Mouse (Mus musculus) heart, embryonic 13.5 days (tissue): ENCODE results near the gene Sspo. TPM values are rescaled to one million over a fixed set of nuclear protein-coding genes. Genes with fewer than 3 reads are reported as not detected.
A peak's percentile ranks its signal among the peaks of the same experiment; 100 is the strongest.

Experiments used
- ATAC-seq: fragments of 200-750 bp; cut with Nextera tagmentation; 2 replicates; pipeline ENCODE4 v1.8.0; 2017; ENCODE audit warnings: moderate TSS enrichment; ENCODE audit not compliant: insufficient number of reproducible peaks, low FRiP score, low TSS enrichment; ENCODE audit errors: extremely low read depth
- H3K27ac ChIP-seq: fragments of 300-500 bp; sonication (generic); replicated peaks from 2 replicates; pipeline ENCODE4 v1.5.1; 2015; ENCODE audit warnings: moderate library complexity, mild to moderate bottlenecking, inconsistent platforms
- H3K27me3 ChIP-seq: fragments of 300-500 bp; sonication (generic); replicated peaks from 2 replicates; pipeline ENCODE4 v1.6.1; 2015; ENCODE audit warnings: mild to moderate bottlenecking, inconsistent platforms
- H3K36me3 ChIP-seq: fragments of 300-500 bp; sonication (generic); 2 replicates; pipeline ENCODE4 v1.6.1; 2015; ENCODE audit warnings: mild to moderate bottlenecking, inconsistent platforms
- H3K4me1 ChIP-seq: fragments of 300-500 bp; sonication (generic); 2 replicates; pipeline ENCODE4 v1.6.1; 2015; ENCODE audit warnings: inconsistent platforms
- H3K4me2 ChIP-seq: fragments of 300-500 bp; sonication (generic); 2 replicates; pipeline ENCODE4 v1.6.1; 2015; ENCODE audit warnings: inconsistent platforms, mild to moderate bottlenecking, moderate library complexity
- H3K4me3 ChIP-seq: fragments of 300-500 bp; sonication (generic); 2 replicates; pipeline ENCODE4 v1.5.1; 2015; ENCODE audit warnings: moderate library complexity, mild to moderate bottlenecking, inconsistent platforms
- H3K9ac ChIP-seq: fragments of 300-500 bp; sonication (generic); 2 replicates; pipeline ENCODE4 v1.6.1; 2015; ENCODE audit warnings: inconsistent platforms, mild to moderate bottlenecking, moderate library complexity
- H3K9me3 ChIP-seq: fragments of 300-500 bp; sonication (generic); 2 replicates; pipeline ENCODE4 v1.6.1; 2016; ENCODE audit warnings: inconsistent platforms
- WGBS: fragments of 180-500 bp; shearing (Covaris S2); methylation state at CpG from one replicate; pipeline ENCODE4 v1.1.7; 2015; ENCODE audit warnings: mixed read lengths; 5-methylcytosine and 5-hydroxymethylcytosine counted together
- polyA plus RNA-seq: library from polyadenylated mRNA; unstranded; fragments of >200 nt; fragmentation: Nextera tagmentation; extraction: Ambion mirVana; gene quantifications from 2 replicates; pipeline ENCODE4 v1.2.1, GENCODE M21; 2015

The Sspo gene
- polyA plus RNA-seq, 1 experiment from 2014 or later = 0.27 TPM

- H3K4me2 ChIP-seq = peak overlapping the region; percentile 62
- H3K4me1 ChIP-seq = peaks cover 79% of the 10 kb centered on the region
- ATAC-seq = no peak
- H3K27me3 ChIP-seq = peaks cover 33% of the 10 kb centered on the region
- 43% methylated on average over 35 of the region's 35 CpGs for WGBS
- H3K9ac ChIP-seq = 0 out of 2 replicates have a peak overlapping the region, but pooled peaks have one; percentile 48
- no peaks in the 10 kb centered on the region for H3K9me3 ChIP-seq
- no peak overlapping the region for H3K27ac ChIP-seq
- H3K36me3 ChIP-seq = peaks cover 62% of the 10 kb centered on the region
- H3K4me3 ChIP-seq = peak overlapping the region; percentile 35
These were observed 10.2 kb upstream of the Sspo start for GRCm38 (mm10) chr6:48437679-48438376.

- H3K9ac ChIP-seq = peak overlapping the region; percentile 48
- H3K36me3 ChIP-seq = peaks cover 63% of the 10 kb centered on the region
- H3K27ac ChIP-seq = no peak overlapping the region
- WGBS = 30% methylated on average over 55 of the region's 55 CpGs
- peak overlapping the region; percentile 35 for H3K4me3 ChIP-seq
- H3K4me1 ChIP-seq = peaks cover 78% of the 10 kb centered on the region
- H3K9me3 ChIP-seq = no peaks in the 10 kb centered on the region
- ATAC-seq = no peak
- peak overlapping the region; percentile 62 for H3K4me2 ChIP-seq
- peaks cover 33% of the 10 kb centered on the region for H3K27me3 ChIP-seq
These were observed 9.4 kb upstream of the Sspo start for GRCm38 (mm10) chr6:48438475-48439125.

- H3K9ac ChIP-seq = 0 out of 2 replicates have a peak overlapping the region, but pooled peaks have one; percentile 19
- no peak overlapping the region for H3K4me2 ChIP-seq
- H3K36me3 ChIP-seq = peaks cover 63% of the 10 kb centered on the region
- H3K27ac ChIP-seq = no peak overlapping the region
- H3K4me1 ChIP-seq = peaks cover 78% of the 10 kb centered on the region
- no peak overlapping the region for H3K4me3 ChIP-seq
- ATAC-seq = no peak
- peaks cover 33% of the 10 kb centered on the region for H3K27me3 ChIP-seq
- H3K9me3 ChIP-seq = no peaks in the 10 kb centered on the region
These were observed 8.4 kb upstream of the Sspo start for GRCm38 (mm10) chr6:48439654-48440053.

GRCm38 (mm10) chr6:48440306-48441014, 7.6 kb upstream of the Sspo start:
- H3K9ac ChIP-seq = 0 out of 2 replicates have a peak overlapping the region, but pooled peaks have one; percentile 44
- peaks cover 63% of the 10 kb centered on the region for H3K36me3 ChIP-seq
- no peak overlapping the region for H3K4me3 ChIP-seq
- no peak for ATAC-seq
- WGBS = 38% methylated on average over 14 of the region's 14 CpGs
- 0 out of 2 replicates have a peak overlapping the region, but pooled peaks have one; percentile 42 for H3K27ac ChIP-seq
- H3K4me1 ChIP-seq = peaks cover 72% of the 10 kb centered on the region
- H3K9me3 ChIP-seq = no peaks in the 10 kb centered on the region
- no peak overlapping the region for H3K4me2 ChIP-seq
- peaks cover 33% of the 10 kb centered on the region for H3K27me3 ChIP-seq

- Histone ChIP-seq H3K27me3 (peaks cover 13% of the 10 kb centered on the region), H3K27ac (peak overlapping the region; percentile 94), H3K4me3 (peak overlapping the region; percentile 88), H3K4me2 (peak overlapping the region; percentile 92), H3K36me3 (peaks cover 41% of the 10 kb centered on the region), H3K9me3 (no peaks in the 10 kb centered on the region), H3K4me1 (peaks cover 57% of the 10 kb centered on the region), H3K9ac (peak overlapping the region; percentile 95)
- 4% methylated on average over 19 of the region's 19 CpGs for WGBS
- ATAC-seq = peak; percentile 80
These were observed 4.3 kb upstream of the Sspo start for GRCm38 (mm10) chr6:48443592-48444309.

- Histone ChIP-seq H3K27me3 (peaks cover 5% of the 10 kb centered on the region), H3K27ac (peak overlapping the region; percentile 94), H3K4me3 (peak overlapping the region; percentile 88), H3K9ac (peak overlapping the region; percentile 95), H3K9me3 (no peaks in the 10 kb centered on the region), H3K4me2 (peak overlapping the region; percentile 92), H3K4me1 (peaks cover 49% of the 10 kb centered on the region), H3K36me3 (peaks cover 33% of the 10 kb centered on the region)
- WGBS = under 1% methylated on average over 28 of the region's 34 CpGs
- ATAC-seq = peak; percentile 48; the same call in 1 of the 2 replicates
These were observed 3.5 kb upstream of the Sspo start for GRCm38 (mm10) chr6:48444310-48445180.

- 1% methylated on average over 65 of the region's 65 CpGs for WGBS
- Histone ChIP-seq H3K9ac (peak within 1 kb of the TSS; percentile 95), H3K4me3 (peak within 1 kb of the TSS; percentile 88), H3K27ac (peak within 1 kb of the TSS; percentile 94), H3K4me2 (peak within 1 kb of the TSS; percentile 92), H3K9me3 (no peaks in the 10 kb centered on the region), H3K36me3 (peaks cover 24% of the 10 kb centered on the region), H3K27me3 (no peaks in the 10 kb centered on the region; the same call in 1 of the 2 replicates), H3K4me1 (peaks cover 40% of the 10 kb centered on the region)
- ATAC-seq = no peak
These were observed 2.6 kb upstream of the Sspo start, which contains the start of gene Zfp467 for GRCm38 (mm10) chr6:48445181-48446101. Zfp467 (minus strand) TSS chr6:48445825.

- Histone ChIP-seq H3K27me3 (no peaks in the 10 kb centered on the region; the same call in 1 of the 2 replicates), H3K9ac (peak overlapping the region; percentile 95), H3K27ac (peak overlapping the region; percentile 94), H3K4me2 (peak overlapping the region; percentile 92), H3K36me3 (peaks cover 17% of the 10 kb centered on the region), H3K4me1 (peaks cover 32% of the 10 kb centered on the region), H3K4me3 (peak overlapping the region; percentile 88), H3K9me3 (no peaks in the 10 kb centered on the region)
- WGBS = 35% methylated on average over 3 of the region's 3 CpGs
- ATAC-seq = no peak
These were observed 1.8 kb upstream of the Sspo start for GRCm38 (mm10) chr6:48446256-48446655.

GRCm38 (mm10) chr6:48446896-48447295, 1.1 kb upstream of the Sspo start:
- H3K27me3 ChIP-seq = no peaks in the 10 kb centered on the region; the same call in 1 of the 2 replicates
- no peak for ATAC-seq
- WGBS = 79% methylated on average over 3 of the region's 3 CpGs
- no peak overlapping the region for H3K9ac ChIP-seq
- H3K4me1 ChIP-seq = peaks cover 27% of the 10 kb centered on the region
- 0 out of 2 replicates have a peak overlapping the region, but pooled peaks have one; percentile 92 for H3K4me2 ChIP-seq
- H3K4me3 ChIP-seq = no peak overlapping the region
- H3K27ac ChIP-seq = peak overlapping the region; percentile 94; the same call in 1 of the 2 replicates
- no peaks in the 10 kb centered on the region for H3K9me3 ChIP-seq
- H3K36me3 ChIP-seq = peaks cover 11% of the 10 kb centered on the region
